Mouse (Mus musculus) myocyte (in vitro differentiated cells): Measurements from ENCODE around the gene Usp24.
"Not testable (repeated sequence)": the region's sequence is repeated elsewhere in the genome, so short reads cannot be mapped to it uniquely, and the experiment has no call there.

Source experiments
- CEBPB ChIP-seq: IDR thresholded peaks from 2 replicates; pipeline ENCODE4 v1.6.1; 2011; ENCODE audit warnings: mild to moderate bottlenecking, moderate library complexity; ENCODE audit not compliant: poor library complexity, insufficient read depth, severe bottlenecking
- E2F4 ChIP-seq: IDR thresholded peaks from one replicate; pipeline ENCODE4 v1.6.1; 2011; ENCODE audit warnings: mild to moderate bottlenecking, control low read depth, moderate library complexity; ENCODE audit not compliant: insufficient read depth
- MAX ChIP-seq: IDR thresholded peaks from one replicate; pipeline ENCODE4 v1.6.1; 2011; ENCODE audit warnings: low read depth, mild to moderate bottlenecking, control low read depth
- MYOD1 ChIP-seq, 3 experiments: IDR thresholded peaks; one replicate each; pipeline ENCODE4 v1.6.1; 2011; ENCODE audit warnings: control low read depth in 2 of 3, low read depth in 2 of 3, mild to moderate bottlenecking in 2 of 3, moderate library complexity in 1 of 3; ENCODE audit not compliant: insufficient read length in 2 of 3, control insufficient read depth in 1 of 3
- MYOG ChIP-seq, 3 experiments: IDR thresholded peaks; one replicate each; pipeline ENCODE4 v1.6.1; 2011; ENCODE audit warnings: control low read depth in 2 of 3, low read depth in 2 of 3, mild to moderate bottlenecking in 2 of 3; ENCODE audit not compliant: insufficient read length in 2 of 3, control insufficient read depth in 1 of 3, insufficient read depth in 1 of 3
- POLR2A ChIP-seq: IDR thresholded peaks from one replicate; pipeline ENCODE4 v1.6.1; 2011; ENCODE audit warnings: low read depth, mild to moderate bottlenecking, control low read depth, moderate library complexity; ENCODE audit not compliant: insufficient read length
- POLR2AphosphoS2 ChIP-seq: IDR thresholded peaks from one replicate; pipeline ENCODE4 v1.6.1; 2011; ENCODE audit warnings: low read depth, control low read depth; ENCODE audit not compliant: insufficient read length
- REST ChIP-seq: IDR thresholded peaks from one replicate; pipeline ENCODE4 v1.6.1; 2011; ENCODE audit warnings: mild to moderate bottlenecking, control low read depth, moderate library complexity; ENCODE audit not compliant: insufficient read depth, insufficient read length
- SRF ChIP-seq: IDR thresholded peaks from one replicate; pipeline ENCODE4 v1.6.1; 2011; ENCODE audit warnings: low read depth; ENCODE audit not compliant: control insufficient read depth, insufficient read length
- TCF12 ChIP-seq: IDR thresholded peaks from one replicate; pipeline ENCODE4 v1.6.1; 2011; ENCODE audit warnings: mild to moderate bottlenecking, control low read depth; ENCODE audit not compliant: poor library complexity, insufficient read depth, severe bottlenecking
- TCF3 ChIP-seq: IDR thresholded peaks from one replicate; pipeline ENCODE4 v1.6.1; 2011; ENCODE audit warnings: low read depth, control low read depth; ENCODE audit not compliant: insufficient read length
- USF1 ChIP-seq: IDR thresholded peaks from one replicate; pipeline ENCODE4 v1.6.1; 2011; ENCODE audit warnings: low read depth, mild to moderate bottlenecking, control low read depth, moderate library complexity

DNA sequence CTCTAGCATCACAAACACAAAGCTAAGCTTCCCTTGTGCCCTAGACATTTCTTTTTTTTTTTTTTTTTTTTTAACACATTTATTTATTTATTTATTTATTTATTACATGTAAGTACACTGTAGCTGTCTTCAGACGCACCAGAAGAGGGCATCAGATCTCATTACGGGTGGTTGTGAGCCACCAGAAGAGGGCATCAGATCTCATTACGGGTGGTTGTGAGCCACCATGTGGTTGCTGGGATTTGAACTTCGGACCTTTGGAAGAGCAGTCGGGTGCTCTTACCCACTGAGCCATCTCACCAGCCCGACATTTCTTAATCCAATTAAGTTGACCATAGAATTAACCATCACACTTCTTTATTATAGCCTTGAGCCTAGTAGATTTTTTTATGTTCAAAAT lies 13.2 kb downstream of the Usp24 start:
- not testable (repeated sequence) for TF ChIP-seq REST; POLR2AphosphoS2; MAX; USF1; POLR2A; MYOD1 (IDR thresholded peaks at IDR 0.05; ENCODE audit: control insufficient read depth in 1 of 3, insufficient read length in 2 of 3, low read depth in 2 of 3); CEBPB; E2F4; TCF12; MYOG (IDR thresholded peaks at IDR 0.05; ENCODE audit: control insufficient read depth in 1 of 3, insufficient read depth in 1 of 3, insufficient read length in 2 of 3, low read depth in 2 of 3); TCF3; SRF
